Mouse (Mus musculus): ENCODE data around the gene Tshz2.

- TF ChIP-seq POLR2A (IDR thresholded peaks at IDR 0.05; ENCODE audit: borderline replicate concordance, insufficient read depth, low read length) (no peak), CTCF (IDR thresholded peaks at IDR 0.05; ENCODE audit: borderline replicate concordance, insufficient read depth, low read depth, low read length) (no peak)
Observed at GRCm38 (mm10) chr2:169763716-169764115, 130.9 kb downstream of the Tshz2 start.
